Mouse (Mus musculus): ENCODE data around the gene Clnk.

DNA sequence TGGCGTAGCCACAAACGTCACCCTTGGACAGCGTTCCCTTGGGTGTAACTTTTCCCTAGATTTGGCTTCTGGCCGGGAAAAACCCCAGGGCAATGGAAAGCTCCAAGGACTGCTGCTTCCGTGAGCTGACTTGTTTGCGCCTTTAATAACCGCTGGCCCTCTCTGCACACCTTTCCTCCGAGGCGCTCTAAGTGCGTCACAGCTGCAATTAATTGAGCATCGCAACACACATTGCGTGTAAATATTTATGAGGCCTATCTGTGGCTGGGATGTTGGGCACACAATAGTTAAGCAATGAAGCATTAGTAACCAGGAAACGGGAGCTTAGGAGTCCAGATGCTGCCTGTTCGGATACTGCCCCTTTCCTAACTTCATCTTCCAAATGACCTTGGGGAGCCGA lies 90.5 kb downstream of the Clnk start:
- TF ChIP-seq CTCF (conservative IDR thresholded peaks at IDR 0.05; ENCODE audit: low read length) (no peak), NANOG (IDR thresholded peaks at IDR 0.05; ENCODE audit: borderline replicate concordance, low read length) (no peak), POU5F1 (IDR thresholded peaks at IDR 0.05; ENCODE audit: borderline replicate concordance, low read length) (no peak)

All from E14TG2a.4 (cell line).